Comparison of ENCODE assay signal across 17 mouse cellular contexts in genomic region chr11:6208158-6208557, GRCm38 (mm10). TPM values are rescaled to one million over a fixed set of nuclear protein-coding genes. Genes with fewer than 3 reads are reported as not detected.
"Had no signal": no experiment of that assay in that cellular context is flagged by ENCODE, and none has a peak within 500 bp of the region (broad histone marks: within the 10 kb centered on the region; RNA-seq: fewer than 3 reads in every experiment).

No protein-coding gene starts in this region.

- H3K27me3 ChIP-seq: neural tube, embryonic 15.5 days; stomach, embryonic 15.5 days had no signal

- H3K36me3 ChIP-seq: neural tube, embryonic 13.5 days; neural tube, embryonic 15.5 days; stomach, embryonic 15.5 days had no signal

- DNase-seq: retina, postnatal 1 day; right cerebral cortex, adult 18-20 months; right cerebral cortex, postnatal 14 days; right cerebral cortex, postnatal 25 days; right cerebral cortex, postnatal 4 days; spleen, adult 18-20 months; thymus, adult 18-20 months; thymus, adult 2 months; thymus, postnatal 14 days; thymus, postnatal 25 days; thymus, postnatal 36 days; thymus, postnatal 4 days had no signal

- H3K4me2 ChIP-seq: neural tube, embryonic 13.5 days; neural tube, embryonic 15.5 days; stomach, embryonic 15.5 days had no signal

- H3K27ac ChIP-seq: neural tube, embryonic 13.5 days; neural tube, embryonic 15.5 days; stomach, embryonic 15.5 days; stomach, postnatal 0 days had no signal

- H3K4me3 ChIP-seq: neural tube, embryonic 13.5 days; neural tube, embryonic 15.5 days; stomach, embryonic 15.5 days had no signal

- H3K4me1 ChIP-seq: neural tube, embryonic 13.5 days; neural tube, embryonic 15.5 days; stomach, embryonic 15.5 days had no signal

- H3K9me3 ChIP-seq: neural tube, embryonic 15.5 days; stomach, embryonic 15.5 days had no signal

- H3K9ac ChIP-seq: neural tube, embryonic 13.5 days; neural tube, embryonic 15.5 days; stomach, embryonic 15.5 days had no signal

RNA-seq across cellular contexts. Expression of gene A730071L15Rik, which starts 8.3 kb away (rescaled TPM):
- polyA plus RNA-seq: small intestine, adult 2 months had no signal

RNA-seq across cellular contexts. Expression of gene Npc1l1, which starts 21.8 kb away (rescaled TPM):
- polyA plus RNA-seq: neural tube, embryonic 13.5 days had no signal
